Mouse (Mus musculus) lung, embryonic 16.5 days (tissue): Measurements from ENCODE around the gene Ptafr. TPM values are rescaled to one million over a fixed set of nuclear protein-coding genes. Genes with fewer than 3 reads are reported as not detected.

ENCODE experiments used
- ATAC-seq: fragments of 200-750 bp; cut with Nextera tagmentation; 2 replicates; pipeline ENCODE4 v1.8.0; 2017; ENCODE audit warnings: low read depth, mild to moderate bottlenecking, moderate library complexity
- H3K27ac ChIP-seq: fragments of 300-500 bp; sonication (generic); 2 replicates; pipeline ENCODE4 v1.5.1; 2014; ENCODE audit warnings: mild to moderate bottlenecking, control low read depth, low read length
- H3K27me3 ChIP-seq: fragments of 300-500 bp; sonication (generic); 2 replicates; pipeline ENCODE4 v1.6.1; 2014; ENCODE audit warnings: low read depth, low read length, mixed read lengths; ENCODE audit not compliant: control insufficient read depth, insufficient read depth
- H3K36me3 ChIP-seq: fragments of 300-500 bp; sonication (generic); 2 replicates; pipeline ENCODE4 v1.6.1; 2014; ENCODE audit warnings: low read length; ENCODE audit not compliant: control insufficient read depth, insufficient read depth
- H3K4me1 ChIP-seq: fragments of 300-500 bp; sonication (generic); replicated peaks from 2 replicates; pipeline ENCODE4 v1.6.1; 2014; ENCODE audit warnings: low read length, mixed read lengths; ENCODE audit not compliant: control insufficient read depth, insufficient read depth
- H3K4me2 ChIP-seq: fragments of 300-500 bp; sonication (generic); 2 replicates; pipeline ENCODE4 v1.6.1; 2014; ENCODE audit warnings: low read depth, low read length, control low read depth
- H3K4me3 ChIP-seq: fragments of 300-500 bp; sonication (generic); 2 replicates; pipeline ENCODE4 v1.5.1; 2014; ENCODE audit warnings: mild to moderate bottlenecking, low read length, control low read depth
- H3K9ac ChIP-seq: fragments of 300-500 bp; sonication (generic); 2 replicates; pipeline ENCODE4 v1.6.1; 2014; ENCODE audit warnings: low read length, control low read depth
- H3K9me3 ChIP-seq: fragments of 300-500 bp; sonication (generic); 2 replicates; pipeline ENCODE4 v1.6.1; 2016; ENCODE audit warnings: low read length; ENCODE audit not compliant: control insufficient read depth
- WGBS: fragments of 180-500 bp; shearing (Covaris S2); extraction: QIAGEN DNeasy Blood & Tissue Kit; methylation state at CpG from one replicate; pipeline ENCODE4 v1.1.7; 2014; 5-methylcytosine and 5-hydroxymethylcytosine counted together
- polyA plus RNA-seq: library from polyadenylated mRNA; unstranded; fragments of >200 nt; fragmentation: Nextera tagmentation; extraction: Ambion mirVana; gene quantifications from 2 replicates; pipeline ENCODE4 v1.2.1, GENCODE M21; 2015

The Ptafr gene
- 1.1 and 1.2 TPM in 2 replicates for polyA plus RNA-seq

- ATAC-seq = peak; percentile 70
- Histone ChIP-seq H3K4me1 (peaks cover 2% of the 10 kb centered on the region), H3K4me3 (no peak within 1 kb of the TSS), H3K4me2 (no peak within 1 kb of the TSS), H3K36me3 (no peaks in the 10 kb centered on the region), H3K27me3 (no peaks in the 10 kb centered on the region), H3K9ac (peak within 1 kb of the TSS; percentile 1; the same call in 1 of the 2 replicates), H3K9me3 (no peaks in the 10 kb centered on the region), H3K27ac (no peak within 1 kb of the TSS)
- WGBS = 16% methylated on average over 4 of the region's 4 CpGs
Observed at GRCm38 (mm10) chr4:132563965-132564364, at the start of gene Ptafr. Ptafr (plus strand) TSS chr4:132564067.

- WGBS = 2% methylated on average over 21 of the region's 21 CpGs
Observed at GRCm38 (mm10) chr4:132514555-132515135, 49.2 kb upstream of the Ptafr start.

GRCm38 (mm10) chr4:132515369-132516155 lies 48.3 kb upstream of the Ptafr start:
- Histone ChIP-seq H3K4me3 (peak overlapping the region; percentile 53), H3K9me3 (no peaks in the 10 kb centered on the region), H3K9ac (peak overlapping the region; percentile 46), H3K27ac (peak overlapping the region; percentile 91), H3K36me3 (no peaks in the 10 kb centered on the region), H3K27me3 (no peaks in the 10 kb centered on the region), H3K4me2 (peak overlapping the region; percentile 79), H3K4me1 (peaks cover 12% of the 10 kb centered on the region; the same call in 1 of the 2 replicates)
- ATAC-seq = peak; percentile 97
- 17% methylated on average over 22 of the region's 22 CpGs for whole genome bisulfite sequencing

More at GRCm38 (mm10) chr4:132514555-132515135, 49.2 kb upstream of the Ptafr start:
- Histone ChIP-seq H3K27ac (peak overlapping the region; percentile 91), H3K4me2 (peak overlapping the region; percentile 79), H3K27me3 (no peaks in the 10 kb centered on the region), H3K4me1 (peaks cover 12% of the 10 kb centered on the region; the same call in 1 of the 2 replicates), H3K4me3 (peak overlapping the region; percentile 53), H3K9me3 (no peaks in the 10 kb centered on the region), H3K9ac (peak overlapping the region; percentile 56), H3K36me3 (no peaks in the 10 kb centered on the region)
- ATAC-seq = peak; percentile 27

DNA sequence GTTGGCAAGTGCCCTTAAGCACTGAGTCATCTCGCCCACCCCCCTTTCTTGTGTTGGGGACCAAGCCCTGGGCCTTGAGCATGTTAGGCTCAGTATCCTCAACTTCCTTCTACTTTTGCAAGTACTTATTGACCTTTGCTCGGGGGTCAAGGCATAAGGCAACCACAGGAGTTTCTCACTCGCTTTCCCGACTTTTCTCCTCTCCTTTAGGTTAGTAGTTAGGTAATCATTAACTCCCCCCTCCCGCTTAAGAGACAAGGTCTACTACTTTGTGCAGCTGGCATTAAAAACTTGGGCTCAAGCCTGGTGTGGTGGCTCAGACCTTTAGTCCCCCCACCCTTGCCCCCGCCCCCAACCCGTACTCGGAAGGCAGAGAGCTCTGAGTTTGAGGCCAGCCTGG lies 45.8 kb upstream of the Ptafr start:
- H3K4me3 ChIP-seq = no peak overlapping the region
- WGBS = 50% methylated on average over 8 of the region's 8 CpGs

GRCm38 (mm10) chr4:132519188-132519587 lies 44.7 kb upstream of the Ptafr start:
- Histone ChIP-seq H3K9ac (no peak overlapping the region), H3K4me2 (no peak overlapping the region), H3K27me3 (no peaks in the 10 kb centered on the region), H3K9me3 (no peaks in the 10 kb centered on the region), H3K27ac (no peak overlapping the region), H3K4me3 (no peak overlapping the region), H3K36me3 (no peaks in the 10 kb centered on the region), H3K4me1 (peaks cover 5% of the 10 kb centered on the region)
- 84% methylated on average over 3 of the region's 3 CpGs for WGBS
- no peak for ATAC-seq

More for the DNA sequence above, 45.8 kb upstream of the Ptafr start:
- Histone ChIP-seq H3K4me2 (no peak overlapping the region), H3K27me3 (no peaks in the 10 kb centered on the region), H3K4me1 (peaks cover 12% of the 10 kb centered on the region; the same call in 1 of the 2 replicates), H3K9ac (no peak overlapping the region), H3K36me3 (no peaks in the 10 kb centered on the region), H3K9me3 (no peaks in the 10 kb centered on the region), H3K27ac (peak overlapping the region; percentile 45)
- ATAC-seq = no peak

- H3K9me3 ChIP-seq = no peaks in the 10 kb centered on the region
- no peak overlapping the region for H3K4me3 ChIP-seq
- H3K4me1 ChIP-seq = peaks cover 9% of the 10 kb centered on the region
- H3K36me3 ChIP-seq = no peaks in the 10 kb centered on the region; the same call in 1 of the 2 replicates
- no peak overlapping the region for H3K4me2 ChIP-seq
- peak overlapping the region; percentile 38; the same call in 1 of the 2 replicates for H3K9ac ChIP-seq
- peak; percentile 59; the same call in 1 of the 2 replicates for ATAC-seq
- peak overlapping the region; percentile 56 for H3K27ac ChIP-seq
- WGBS = 20% methylated on average over 11 of the region's 11 CpGs
- no peaks in the 10 kb centered on the region for H3K27me3 ChIP-seq
Observed at GRCm38 (mm10) chr4:132524321-132524741, 39.5 kb upstream of the Ptafr start.

DNA sequence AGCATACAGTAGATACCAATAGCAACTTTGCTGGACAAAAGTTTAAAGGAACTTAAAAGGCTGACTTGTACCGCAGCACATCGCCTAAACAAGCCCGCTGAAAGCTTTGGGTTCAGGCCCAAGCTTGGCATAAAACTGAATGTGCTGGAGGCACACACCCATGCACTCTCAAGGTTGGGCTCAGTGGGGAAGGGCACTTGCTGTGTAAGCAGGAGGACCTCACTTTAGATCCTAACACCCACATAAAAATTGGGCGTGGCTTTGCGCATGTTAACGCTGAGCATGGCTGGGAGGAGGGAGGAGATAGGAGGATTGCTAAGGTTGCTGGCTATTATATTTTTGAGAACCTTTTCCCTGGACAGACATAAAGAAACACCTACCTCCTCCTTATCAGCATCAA lies 39.1 kb upstream of the Ptafr start:
- H3K4me2 ChIP-seq = no peak overlapping the region
- peaks cover 9% of the 10 kb centered on the region for H3K4me1 ChIP-seq
- peak overlapping the region; percentile 56 for H3K27ac ChIP-seq
- H3K9me3 ChIP-seq = no peaks in the 10 kb centered on the region
- H3K27me3 ChIP-seq = no peaks in the 10 kb centered on the region
- H3K9ac ChIP-seq = no peak overlapping the region
- peaks cover 3% of the 10 kb centered on the region; the same call in 1 of the 2 replicates for H3K36me3 ChIP-seq
- WGBS = 45% methylated on average over 6 of the region's 6 CpGs
- no peak overlapping the region for H3K4me3 ChIP-seq
- ATAC-seq = peak; percentile 62; the same call in 1 of the 2 replicates

DNA sequence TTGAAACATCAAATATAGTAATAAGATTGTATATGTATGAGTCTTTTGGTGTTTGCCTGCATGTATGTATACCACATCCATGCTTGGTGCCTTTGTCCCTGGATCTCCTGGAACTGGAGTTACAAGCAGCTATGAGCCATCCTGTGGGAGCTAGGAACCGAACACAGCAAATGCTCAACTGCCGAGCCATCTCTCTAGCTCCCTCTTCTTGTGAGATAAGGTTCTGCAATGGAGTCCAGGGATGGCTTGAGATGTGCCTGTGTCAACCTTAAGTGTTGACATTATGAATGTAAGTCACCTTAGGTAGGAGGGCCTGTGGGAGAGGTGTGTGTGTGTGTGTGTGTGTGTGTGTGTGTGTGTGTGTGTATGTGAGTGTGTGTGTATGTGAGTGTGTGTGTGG lies 37.2 kb upstream of the Ptafr start:
- WGBS = 58% methylated on average over 2 of the region's 2 CpGs
- no peak overlapping the region for H3K27ac ChIP-seq
- ATAC-seq = no peak

GRCm38 (mm10) chr4:132527917-132528522 lies 35.8 kb upstream of the Ptafr start:
- Histone ChIP-seq H3K27me3 (no peaks in the 10 kb centered on the region), H3K36me3 (peaks cover 13% of the 10 kb centered on the region), H3K9ac (no peak overlapping the region), H3K4me3 (no peak overlapping the region), H3K9me3 (no peaks in the 10 kb centered on the region), H3K4me2 (no peak overlapping the region), H3K27ac (no peak overlapping the region), H3K4me1 (peaks cover 16% of the 10 kb centered on the region)
- WGBS = 86% methylated on average over 8 of the region's 8 CpGs
- no peak for ATAC-seq

More for the DNA sequence above, 37.2 kb upstream of the Ptafr start:
- H3K9ac ChIP-seq = no peak overlapping the region
- H3K27me3 ChIP-seq = no peaks in the 10 kb centered on the region
- peaks cover 13% of the 10 kb centered on the region for H3K36me3 ChIP-seq
- H3K4me3 ChIP-seq = no peak overlapping the region
- peaks cover 12% of the 10 kb centered on the region for H3K4me1 ChIP-seq
- no peak overlapping the region for H3K4me2 ChIP-seq
- no peaks in the 10 kb centered on the region for H3K9me3 ChIP-seq
